Mouse (Mus musculus) forebrain, embryonic 12.5 days (tissue): Measurements from ENCODE around the gene Ccdc96. TPM values are rescaled to one million over a fixed set of nuclear protein-coding genes. Genes with fewer than 3 reads are reported as not detected.

ENCODE experiments used
- ATAC-seq: fragments of 200-750 bp; cut with Nextera tagmentation; 2 replicates; pipeline ENCODE4 v1.8.0; 2017; ENCODE audit warnings: moderate TSS enrichment; ENCODE audit not compliant: low FRiP score
- H3K27ac ChIP-seq: fragments of 300-500 bp; sonication (generic); 2 replicates; pipeline ENCODE4 v1.5.1; 2016; ENCODE audit warnings: mild to moderate bottlenecking
- H3K27me3 ChIP-seq: fragments of 300-500 bp; sonication (generic); 2 replicates; pipeline ENCODE4 v1.6.1; 2016; ENCODE audit warnings: mild to moderate bottlenecking
- H3K36me3 ChIP-seq: fragments of 300-500 bp; sonication (generic); replicated peaks from 2 replicates; pipeline ENCODE4 v1.6.1; 2016; ENCODE audit warnings: mild to moderate bottlenecking
- H3K4me1 ChIP-seq: fragments of 300-500 bp; sonication (generic); 2 replicates; pipeline ENCODE4 v1.6.1; 2016
- H3K4me2 ChIP-seq: fragments of 300-500 bp; sonication (generic); 2 replicates; pipeline ENCODE4 v1.6.1; 2016; ENCODE audit warnings: mild to moderate bottlenecking, moderate library complexity
- H3K4me3 ChIP-seq: fragments of 300-500 bp; sonication (generic); replicated peaks from 2 replicates; pipeline ENCODE4 v1.5.1; 2016; ENCODE audit warnings: mild to moderate bottlenecking
- H3K9ac ChIP-seq: fragments of 300-500 bp; sonication (generic); 2 replicates; pipeline ENCODE4 v1.6.1; 2016; ENCODE audit warnings: mild to moderate bottlenecking
- H3K9me3 ChIP-seq: fragments of 300-500 bp; sonication (generic); 2 replicates; pipeline ENCODE4 v1.6.1; 2016
- WGBS: fragments of 180-500 bp; shearing (Covaris S2); methylation state at CpG from one replicate; pipeline ENCODE4 v1.1.7; 2016; 5-methylcytosine and 5-hydroxymethylcytosine counted together
- polyA plus RNA-seq: library from polyadenylated mRNA; unstranded; fragments of >200 nt; fragmentation: Nextera tagmentation; extraction: Ambion mirVana; gene quantifications from 2 replicates; pipeline ENCODE4 v1.2.1, GENCODE M21; 2016

The Ccdc96 gene
- polyA plus RNA-seq, 1 experiment from 2014 or later: 4.8 TPM

- 96% methylated on average over 2 of the region's 2 CpGs for WGBS
- Histone ChIP-seq H3K4me1 (no peaks in the 10 kb centered on the region), H3K27me3 (no peaks in the 10 kb centered on the region), H3K9me3 (no peaks in the 10 kb centered on the region), H3K9ac (no peak overlapping the region), H3K36me3 (peaks cover 82% of the 10 kb centered on the region), H3K4me3 (no peak overlapping the region), H3K27ac (no peak overlapping the region), H3K4me2 (no peak overlapping the region)
- no peak for ATAC-seq
These were observed 26.6 kb downstream of the Ccdc96 start for GRCm38 (mm10) chr5:36510956-36511355.

DNA sequence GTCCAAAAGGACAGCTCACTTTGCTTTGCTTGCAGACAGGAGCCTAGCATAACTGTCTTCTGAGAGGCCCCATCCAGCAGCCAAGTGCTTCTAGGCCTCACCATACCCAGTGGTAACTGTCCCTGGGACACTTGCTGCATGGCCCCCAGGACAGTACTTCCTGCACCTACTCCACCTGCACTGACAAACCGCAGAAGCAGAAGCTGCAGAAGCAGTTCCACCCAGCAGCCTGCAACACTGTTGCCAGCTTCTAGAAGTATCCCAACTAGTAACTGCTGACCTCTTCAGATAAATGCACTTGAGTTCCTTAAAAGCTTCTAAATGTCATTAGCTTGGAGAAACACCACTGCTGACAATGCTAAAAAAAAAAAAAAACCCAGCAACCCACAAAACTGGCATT is 30.7 kb downstream of the Ccdc96 start:
- Histone ChIP-seq H3K4me2 (no peak overlapping the region), H3K9me3 (no peaks in the 10 kb centered on the region), H3K9ac (no peak overlapping the region), H3K27ac (no peak overlapping the region), H3K27me3 (no peaks in the 10 kb centered on the region), H3K4me3 (no peak overlapping the region), H3K36me3 (peaks cover 92% of the 10 kb centered on the region), H3K4me1 (no peaks in the 10 kb centered on the region)
- ATAC-seq: no peak
- WGBS: 92% methylated on average over 1 of the region's 1 CpGs

DNA sequence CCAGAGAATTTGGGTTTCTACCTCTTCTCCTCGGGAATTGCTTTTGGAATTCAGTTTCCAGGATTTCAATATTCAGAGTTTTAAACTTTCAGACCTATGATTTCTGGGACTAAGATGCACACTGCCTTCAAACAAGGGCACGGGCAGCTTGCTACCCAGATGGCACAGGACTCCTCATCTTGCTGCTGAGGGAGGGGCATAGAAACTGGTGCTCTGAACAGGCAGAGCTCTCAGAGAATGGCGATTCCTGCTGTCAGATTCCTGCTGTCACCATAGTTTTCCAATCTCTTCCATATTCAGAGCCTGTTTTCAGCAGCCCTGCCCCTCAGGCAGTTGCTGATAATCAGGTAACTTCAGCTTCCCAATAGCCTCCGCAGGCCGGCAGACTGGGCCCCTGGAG is 31.2 kb downstream of the Ccdc96 start:
- no peaks in the 10 kb centered on the region for H3K4me1 ChIP-seq
- H3K4me3 ChIP-seq: no peak overlapping the region
- no peak overlapping the region for H3K9ac ChIP-seq
- peaks cover 92% of the 10 kb centered on the region for H3K36me3 ChIP-seq
- no peaks in the 10 kb centered on the region for H3K27me3 ChIP-seq
- H3K27ac ChIP-seq: no peak overlapping the region
- no peak overlapping the region for H3K4me2 ChIP-seq
- 88% methylated on average over 5 of the region's 5 CpGs for WGBS
- no peak for ATAC-seq
- no peaks in the 10 kb centered on the region for H3K9me3 ChIP-seq

- no peaks in the 10 kb centered on the region for H3K4me1 ChIP-seq
- no peak overlapping the region for H3K4me3 ChIP-seq
- no peak overlapping the region for H3K4me2 ChIP-seq
- no peak overlapping the region; the same call in 1 of the 2 replicates for H3K9ac ChIP-seq
- no peak for ATAC-seq
- no peaks in the 10 kb centered on the region for H3K27me3 ChIP-seq
- H3K36me3 ChIP-seq: peaks cover 90% of the 10 kb centered on the region
- no peak overlapping the region for H3K27ac ChIP-seq
- H3K9me3 ChIP-seq: no peaks in the 10 kb centered on the region
- WGBS: 92% methylated on average over 3 of the region's 3 CpGs
These were observed 33.2 kb downstream of the Ccdc96 start for GRCm38 (mm10) chr5:36517596-36517995.

- 79% methylated on average over 3 of the region's 3 CpGs for WGBS
- Histone ChIP-seq H3K36me3 (peaks cover 93% of the 10 kb centered on the region), H3K27ac (no peak overlapping the region), H3K9me3 (no peaks in the 10 kb centered on the region), H3K4me1 (no peaks in the 10 kb centered on the region), H3K4me2 (no peak overlapping the region), H3K9ac (no peak overlapping the region), H3K4me3 (no peak overlapping the region), H3K27me3 (no peaks in the 10 kb centered on the region)
- ATAC-seq: no peak
These were observed 35.4 kb downstream of the Ccdc96 start for GRCm38 (mm10) chr5:36519751-36520150.

DNA sequence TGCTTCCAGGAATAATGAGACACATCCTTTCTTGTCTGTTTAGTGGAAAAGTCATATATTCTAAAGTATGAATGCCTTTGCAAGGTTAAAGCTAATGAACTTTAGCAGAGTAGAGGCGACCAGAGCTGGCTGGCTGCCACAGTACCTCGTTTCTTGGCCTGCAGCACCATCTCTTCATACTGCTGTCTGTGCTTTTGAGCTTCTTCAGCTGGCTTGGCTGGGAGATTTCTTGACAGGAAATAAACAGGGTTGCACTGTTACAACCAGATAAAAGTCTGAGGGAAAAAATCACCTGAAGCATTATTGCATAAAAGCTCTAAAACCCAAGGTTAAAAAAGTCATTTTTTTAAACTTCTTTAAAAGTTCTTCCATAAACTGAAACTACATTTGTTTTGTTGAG is 38.4 kb downstream of the Ccdc96 start:
- Histone ChIP-seq H3K27me3 (no peaks in the 10 kb centered on the region), H3K9me3 (no peaks in the 10 kb centered on the region), H3K4me1 (no peaks in the 10 kb centered on the region; the same call in 1 of the 2 replicates), H3K36me3 (peaks cover 64% of the 10 kb centered on the region), H3K27ac (no peak overlapping the region), H3K4me3 (no peak overlapping the region), H3K4me2 (no peak overlapping the region), H3K9ac (no peak overlapping the region)
- WGBS: 86% methylated on average over 2 of the region's 2 CpGs
- no peak for ATAC-seq

DNA sequence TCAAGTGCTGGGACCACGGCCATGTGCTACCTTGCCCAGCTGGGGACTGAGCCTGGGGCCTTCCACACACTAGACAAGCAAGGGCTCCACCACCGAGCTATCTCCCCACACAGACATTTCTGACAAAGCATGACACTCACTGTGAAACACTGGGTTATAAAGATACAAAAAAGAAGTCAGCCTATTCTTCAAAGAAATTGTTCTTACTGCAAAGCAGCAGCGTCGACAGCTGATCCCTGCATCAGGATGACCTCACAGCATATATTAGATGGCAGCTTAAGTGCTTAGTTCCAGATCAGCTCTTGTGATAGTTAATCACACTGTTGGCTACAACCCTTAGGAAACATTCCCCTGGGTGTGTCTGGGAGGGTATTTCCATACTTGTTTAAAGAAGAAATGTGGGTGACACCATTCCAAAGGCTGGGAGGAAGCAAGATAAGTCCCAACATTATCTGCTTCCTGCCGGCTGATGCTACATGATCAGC is 38.9 kb downstream of the Ccdc96 start:
- peaks cover 4% of the 10 kb centered on the region for H3K4me1 ChIP-seq
- no peak overlapping the region for H3K4me3 ChIP-seq
- H3K36me3 ChIP-seq: peaks cover 60% of the 10 kb centered on the region
- no peaks in the 10 kb centered on the region for H3K27me3 ChIP-seq
- no peaks in the 10 kb centered on the region for H3K9me3 ChIP-seq
- H3K27ac ChIP-seq: no peak overlapping the region
- WGBS: 89% methylated on average over 5 of the region's 5 CpGs
- ATAC-seq: no peak
- H3K4me2 ChIP-seq: no peak overlapping the region
- no peak overlapping the region for H3K9ac ChIP-seq

- H3K9ac ChIP-seq: no peak overlapping the region
- no peak for ATAC-seq
- H3K4me2 ChIP-seq: no peak overlapping the region
- H3K4me1 ChIP-seq: peaks cover 21% of the 10 kb centered on the region
- H3K36me3 ChIP-seq: peaks cover 40% of the 10 kb centered on the region
- no peak overlapping the region for H3K4me3 ChIP-seq
- H3K27ac ChIP-seq: no peak overlapping the region
- WGBS: 63% methylated on average over 2 of the region's 2 CpGs
- no peaks in the 10 kb centered on the region for H3K9me3 ChIP-seq
- H3K27me3 ChIP-seq: no peaks in the 10 kb centered on the region
These were observed 40.8 kb downstream of the Ccdc96 start for GRCm38 (mm10) chr5:36525216-36525615.

DNA sequence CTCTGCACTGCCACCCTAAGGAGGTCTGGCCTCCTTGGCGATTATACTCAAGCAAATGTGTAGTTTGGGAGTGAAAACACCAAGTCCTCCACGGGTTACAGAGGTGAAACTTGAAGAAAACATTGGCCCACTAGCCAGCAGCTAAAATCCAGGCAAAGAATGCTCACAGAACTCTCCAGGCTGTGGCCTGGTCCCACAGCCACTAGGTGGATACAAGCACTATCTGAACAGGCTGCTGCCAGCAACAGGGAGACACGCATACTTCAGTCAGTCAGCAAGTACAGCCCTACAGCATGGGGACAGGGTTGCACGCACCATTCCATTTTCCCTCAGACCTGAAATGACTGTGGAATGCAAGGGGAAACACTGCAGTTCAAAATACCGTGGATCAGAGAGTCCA is 41.9 kb downstream of the Ccdc96 start:
- peaks cover 21% of the 10 kb centered on the region for H3K4me1 ChIP-seq
- ATAC-seq: no peak

DNA sequence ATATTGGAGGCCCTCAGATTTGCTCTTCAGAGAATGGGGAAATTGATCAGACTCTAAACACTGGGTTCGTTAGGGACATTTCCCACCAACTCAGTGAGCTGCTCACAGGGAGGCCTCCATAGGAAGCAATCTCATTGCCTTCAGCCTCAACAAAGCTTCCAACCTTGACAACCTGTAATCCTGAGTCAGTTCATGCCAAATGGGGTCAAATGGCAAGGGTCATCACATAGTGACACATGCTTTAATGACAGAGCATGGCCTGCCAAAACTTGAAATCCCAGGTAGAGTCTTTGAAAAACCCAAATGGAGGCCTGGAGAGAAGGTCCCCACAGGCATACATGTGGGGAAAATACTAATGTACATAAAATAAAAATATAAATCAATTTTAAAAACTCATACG is 42.5 kb downstream of the Ccdc96 start:
- Histone ChIP-seq H3K27ac (no peak overlapping the region), H3K4me3 (no peak overlapping the region), H3K27me3 (no peaks in the 10 kb centered on the region), H3K9ac (no peak overlapping the region), H3K9me3 (no peaks in the 10 kb centered on the region), H3K4me2 (no peak overlapping the region), H3K4me1 (peaks cover 21% of the 10 kb centered on the region), H3K36me3 (peaks cover 24% of the 10 kb centered on the region)
- no peak for ATAC-seq
- 76% methylated on average over 2 of the region's 2 CpGs for WGBS

More for the DNA sequence above, 41.9 kb downstream of the Ccdc96 start:
- 86% methylated on average over 5 of the region's 5 CpGs for WGBS
- Histone ChIP-seq H3K36me3 (peaks cover 30% of the 10 kb centered on the region), H3K27ac (no peak overlapping the region), H3K9me3 (no peaks in the 10 kb centered on the region), H3K9ac (no peak overlapping the region), H3K27me3 (no peaks in the 10 kb centered on the region), H3K4me3 (no peak overlapping the region), H3K4me2 (no peak overlapping the region)

GRCm38 (mm10) chr5:36529698-36530097 is 45.3 kb downstream of the Ccdc96 start:
- ATAC-seq: 0 out of 2 replicates have a peak, but pooled peaks have one; percentile 21
- Histone ChIP-seq H3K4me2 (peak overlapping the region; percentile 82), H3K27ac (peak overlapping the region; percentile 78), H3K4me1 (peaks cover 21% of the 10 kb centered on the region), H3K27me3 (no peaks in the 10 kb centered on the region), H3K4me3 (peak overlapping the region; percentile 82), H3K9me3 (no peaks in the 10 kb centered on the region), H3K36me3 (no peaks in the 10 kb centered on the region; the same call in 1 of the 2 replicates), H3K9ac (peak overlapping the region; percentile 88)
- WGBS: 11% methylated on average over 5 of the region's 5 CpGs

- Histone ChIP-seq H3K4me2 (peak overlapping the region; percentile 82), H3K27ac (peak overlapping the region; percentile 78), H3K4me1 (peaks cover 21% of the 10 kb centered on the region), H3K9me3 (no peaks in the 10 kb centered on the region), H3K27me3 (no peaks in the 10 kb centered on the region), H3K36me3 (no peaks in the 10 kb centered on the region; the same call in 1 of the 2 replicates), H3K9ac (peak overlapping the region; percentile 88), H3K4me3 (peak overlapping the region; percentile 82)
- under 1% methylated on average over 28 of the region's 28 CpGs for WGBS
- peak; percentile 98 for ATAC-seq
These were observed 45.9 kb downstream of the Ccdc96 start for GRCm38 (mm10) chr5:36530129-36530751.

DNA sequence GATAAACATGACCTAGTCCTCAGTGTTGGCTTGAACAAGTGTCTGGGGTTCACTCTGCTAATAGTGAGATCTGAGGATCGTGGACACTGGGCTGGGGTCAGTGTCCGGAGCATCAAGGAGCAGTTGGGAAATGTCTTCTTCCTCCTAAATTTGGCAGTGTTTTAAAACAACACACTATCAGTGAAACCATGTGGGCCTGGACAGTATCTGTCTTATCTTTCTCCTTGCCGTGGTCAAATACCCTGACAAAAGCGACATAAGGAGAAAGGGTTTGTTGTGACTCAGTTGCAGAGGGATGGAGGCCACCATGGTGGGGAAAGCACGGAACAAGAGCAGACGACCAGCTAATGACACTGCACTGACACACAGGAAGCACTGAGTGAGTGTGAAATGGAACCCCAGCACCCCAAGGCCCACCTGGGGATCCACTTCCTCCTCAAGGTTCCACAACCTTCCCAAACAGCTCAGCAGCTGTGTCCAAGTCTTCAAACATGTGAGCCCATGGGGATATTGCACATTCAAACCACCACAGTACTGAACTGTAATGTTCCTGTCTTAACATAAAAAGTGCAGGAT is 50.2 kb downstream of the Ccdc96 start:
- Histone ChIP-seq H3K9me3 (no peaks in the 10 kb centered on the region), H3K27me3 (no peaks in the 10 kb centered on the region), H3K36me3 (no peaks in the 10 kb centered on the region), H3K9ac (no peak overlapping the region), H3K4me3 (no peak overlapping the region), H3K27ac (no peak overlapping the region), H3K4me1 (peaks cover 5% of the 10 kb centered on the region), H3K4me2 (no peak overlapping the region)
- no peak for ATAC-seq
- WGBS: 90% methylated on average over 6 of the region's 6 CpGs
